Mouse (Mus musculus): ENCODE measurements around the gene Ret.

The Ret gene

GRCm38 (mm10) chr6:118197440-118197975 lies at the start of gene Ret:
Gene Ret, minus strand, starts transcription at chr6:118197718.
- DNase-seq: no peak

GRCm38 (mm10) chr6:118247161-118247560 lies 49.6 kb upstream of the Ret start:
- no peak for DNase-seq

GRCm38 (mm10) chr6:118244106-118244505 lies 46.6 kb upstream of the Ret start:
- DNase-seq: no peak

- no peak for DNase-seq
These were observed 45.4 kb upstream of the Ret start for GRCm38 (mm10) chr6:118242941-118243340.

GRCm38 (mm10) chr6:118226072-118226471 lies 28.6 kb upstream of the Ret start:
- no peak for DNase-seq

GRCm38 (mm10) chr6:118222471-118222870 lies 25.0 kb upstream of the Ret start:
- DNase-seq: no peak

GRCm38 (mm10) chr6:118215676-118216075 lies 18.2 kb upstream of the Ret start:
- no peak for DNase-seq

GRCm38 (mm10) chr6:118208326-118208725 lies 10.8 kb upstream of the Ret start:
- DNase-seq: no peak

- no peak for DNase-seq
These were observed 8.9 kb upstream of the Ret start for GRCm38 (mm10) chr6:118206386-118206785.

- peak; percentile 32 to 51 for DNase-seq
These were observed 7.8 kb upstream of the Ret start for GRCm38 (mm10) chr6:118205176-118205890.

GRCm38 (mm10) chr6:118204112-118204511 lies 6.6 kb upstream of the Ret start:
- no peak for DNase-seq

GRCm38 (mm10) chr6:118196751-118197439 lies 623 bp downstream of the Ret start:
- peak; percentile 62 to 66 for DNase-seq

- peak; percentile 66 to 73 for DNase-seq
These were observed 2.4 kb downstream of the Ret start for GRCm38 (mm10) chr6:118195108-118195507.

GRCm38 (mm10) chr6:118192882-118193281 lies 4.6 kb downstream of the Ret start:
- DNase-seq: no peak

GRCm38 (mm10) chr6:118192199-118192598 lies 5.3 kb downstream of the Ret start:
- no peak for DNase-seq

GRCm38 (mm10) chr6:118189764-118190163 lies 7.8 kb downstream of the Ret start:
- no peak for DNase-seq

- DNase-seq: no peak
These were observed 8.9 kb downstream of the Ret start for GRCm38 (mm10) chr6:118188599-118188998.

GRCm38 (mm10) chr6:118187285-118187641 lies 10.3 kb downstream of the Ret start:
- DNase-seq: peak in 1 of 2 experiments; percentile 28

- peak; percentile 52 to 57 for DNase-seq
These were observed 10.8 kb downstream of the Ret start for GRCm38 (mm10) chr6:118186620-118187284.

GRCm38 (mm10) chr6:118184126-118184525 lies 13.4 kb downstream of the Ret start:
- DNase-seq: no peak

- no peak for DNase-seq
These were observed 17.5 kb downstream of the Ret start for GRCm38 (mm10) chr6:118180085-118180423.

GRCm38 (mm10) chr6:118179316-118180084 lies 18.0 kb downstream of the Ret start:
- peak; percentile 76 to 82 for DNase-seq

- peak; percentile 16 to 30 for DNase-seq
These were observed 23.6 kb downstream of the Ret start for GRCm38 (mm10) chr6:118173975-118174328.

Measured in kidney, postnatal 4 days (tissue).